Mouse (Mus musculus): ENCODE data around the gene Fut2.

The Fut2 gene

DNA sequence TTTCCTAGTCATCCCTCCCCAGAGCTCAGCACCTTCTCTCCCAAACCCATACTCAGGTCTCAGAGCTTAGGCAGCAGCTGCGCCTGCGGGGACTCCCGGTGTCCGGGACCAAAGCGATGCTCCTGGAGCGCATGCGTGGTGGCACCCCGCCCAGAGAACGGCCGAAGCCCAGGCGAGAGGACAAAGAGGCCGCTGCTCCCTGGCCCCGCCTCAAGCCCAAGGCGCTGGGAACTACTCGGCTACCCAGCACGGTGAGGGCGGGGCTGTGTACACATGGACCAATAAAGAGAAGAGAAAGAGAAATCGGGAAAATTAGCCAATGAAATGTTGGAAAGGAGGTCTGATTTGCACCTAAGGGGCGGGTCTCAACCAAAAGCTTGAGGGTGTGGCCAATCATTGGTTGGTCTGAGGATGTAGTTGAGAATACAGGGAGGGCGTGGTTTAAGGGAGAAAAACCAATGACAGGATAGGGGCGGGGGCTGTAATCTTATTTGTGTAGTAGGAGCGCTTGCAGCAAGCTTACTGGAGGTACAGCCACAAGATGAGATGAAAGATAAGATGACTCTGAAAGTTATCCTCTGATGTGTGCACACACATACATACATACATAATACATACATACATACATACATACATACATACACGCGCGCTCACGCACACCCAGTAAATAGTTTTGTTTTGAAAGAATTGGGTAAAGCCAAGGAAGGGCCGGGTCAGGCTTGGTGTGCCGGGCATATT, 22.6 kb downstream of the Fut2 start:
- in situ Hi-C loops (cut with MboI; ENCODE audit: low pct_unique_long_range_greater_than_20kb in 1 of 2, low sequenced_read_pairs in 2 of 2, unreplicated experiment in 1 of 2): no loop called here

DNA sequence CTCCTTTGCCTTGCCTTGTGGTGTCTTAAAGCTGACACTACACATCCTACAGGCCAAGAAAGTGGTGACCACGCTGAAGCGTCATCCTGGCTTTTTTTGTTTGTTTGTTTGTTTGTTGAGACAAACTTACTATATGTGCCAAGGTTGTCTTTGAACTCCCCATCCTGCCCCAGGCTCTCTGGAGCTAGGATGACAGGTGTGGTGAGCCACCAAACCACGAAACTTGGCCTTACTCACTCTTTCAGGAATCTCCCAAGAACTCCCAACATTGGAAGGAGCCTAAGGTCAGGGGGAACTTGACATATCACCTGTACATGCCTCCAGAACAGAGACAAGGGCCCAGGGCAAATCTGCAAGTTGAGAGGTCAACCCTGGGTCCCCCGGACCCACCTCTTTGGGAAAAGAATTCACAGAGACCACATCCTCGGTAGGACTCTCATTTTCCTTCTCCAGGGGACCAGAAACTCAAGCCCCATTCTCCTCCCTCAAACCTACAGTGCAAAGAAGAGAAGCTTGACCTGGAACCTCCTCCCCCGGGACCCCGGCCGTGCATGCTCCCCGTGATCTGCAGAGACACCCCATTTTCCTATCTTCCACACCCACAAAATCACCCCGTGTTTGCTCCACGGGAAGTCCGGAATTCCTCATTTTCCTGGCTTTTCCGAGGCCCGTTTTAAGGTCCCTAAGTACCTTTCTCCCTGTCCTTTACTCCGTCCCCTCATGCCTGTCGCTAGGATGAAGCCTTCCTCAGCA, 23.5 kb downstream of the Fut2 start:
- in situ Hi-C loops (cut with MboI; ENCODE audit: low pct_unique_long_range_greater_than_20kb in 1 of 2, low sequenced_read_pairs in 2 of 2, unreplicated experiment in 1 of 2): no loop called here

DNA sequence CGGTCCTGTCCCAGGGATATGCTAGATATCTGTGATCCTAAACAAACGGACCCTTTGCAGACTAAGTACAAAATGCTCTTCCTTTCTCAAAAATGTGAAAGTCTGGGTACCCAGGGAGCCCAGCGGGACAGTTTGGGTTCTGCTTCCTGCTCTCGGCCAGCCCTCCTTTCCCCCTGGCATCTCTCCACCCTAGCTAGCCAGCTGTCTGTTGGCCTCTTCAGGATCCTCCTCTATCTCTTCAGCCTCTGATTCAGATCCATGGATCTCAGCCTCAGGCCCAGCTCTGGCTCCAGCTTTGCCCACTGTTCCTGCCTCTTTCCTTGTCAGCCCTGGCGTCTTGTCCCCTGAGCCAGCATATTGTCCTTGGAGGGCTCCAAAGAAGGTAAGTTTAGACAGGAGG, 24.1 kb downstream of the Fut2 start:
- in situ Hi-C loops (cut with MboI; ENCODE audit: low pct_unique_long_range_greater_than_20kb in 1 of 2, low sequenced_read_pairs in 2 of 2, unreplicated experiment in 1 of 2): no loop called here

DNA sequence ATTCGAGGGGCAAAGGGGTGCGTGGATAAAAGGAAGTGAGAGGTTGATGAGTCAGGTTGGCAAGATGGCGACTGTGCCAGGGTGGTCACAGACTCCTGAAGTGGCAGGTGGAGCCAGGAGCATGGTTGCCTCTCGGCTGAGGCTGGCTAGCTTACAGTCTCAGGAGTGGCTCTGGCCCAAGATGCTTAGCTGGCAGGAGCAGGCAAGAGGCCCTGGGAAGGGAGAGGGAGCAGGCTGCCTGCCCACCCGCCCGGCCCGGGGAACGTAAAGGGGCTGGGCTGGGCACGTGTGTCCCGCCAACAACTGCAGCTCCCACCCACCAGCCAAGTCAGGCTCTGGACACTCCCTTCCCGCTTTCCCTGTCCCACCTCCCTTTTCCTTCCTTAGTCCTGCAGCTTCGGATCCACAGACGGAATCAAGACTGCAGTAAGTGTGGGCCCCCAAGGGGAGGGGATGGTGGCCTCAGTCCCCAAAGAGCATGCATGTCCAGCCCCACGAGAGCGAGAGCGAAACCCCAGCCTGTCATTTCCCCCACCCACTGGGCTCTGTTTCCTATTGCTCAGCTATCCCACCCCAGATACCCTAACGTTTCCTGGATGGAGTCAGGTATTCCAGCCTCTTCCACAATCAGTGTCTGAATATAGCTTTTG, 24.7 kb downstream of the Fut2 start:
- in situ Hi-C loops (cut with MboI; ENCODE audit: low pct_unique_long_range_greater_than_20kb in 1 of 2, low sequenced_read_pairs in 2 of 2, unreplicated experiment in 1 of 2): no loop called here

DNA sequence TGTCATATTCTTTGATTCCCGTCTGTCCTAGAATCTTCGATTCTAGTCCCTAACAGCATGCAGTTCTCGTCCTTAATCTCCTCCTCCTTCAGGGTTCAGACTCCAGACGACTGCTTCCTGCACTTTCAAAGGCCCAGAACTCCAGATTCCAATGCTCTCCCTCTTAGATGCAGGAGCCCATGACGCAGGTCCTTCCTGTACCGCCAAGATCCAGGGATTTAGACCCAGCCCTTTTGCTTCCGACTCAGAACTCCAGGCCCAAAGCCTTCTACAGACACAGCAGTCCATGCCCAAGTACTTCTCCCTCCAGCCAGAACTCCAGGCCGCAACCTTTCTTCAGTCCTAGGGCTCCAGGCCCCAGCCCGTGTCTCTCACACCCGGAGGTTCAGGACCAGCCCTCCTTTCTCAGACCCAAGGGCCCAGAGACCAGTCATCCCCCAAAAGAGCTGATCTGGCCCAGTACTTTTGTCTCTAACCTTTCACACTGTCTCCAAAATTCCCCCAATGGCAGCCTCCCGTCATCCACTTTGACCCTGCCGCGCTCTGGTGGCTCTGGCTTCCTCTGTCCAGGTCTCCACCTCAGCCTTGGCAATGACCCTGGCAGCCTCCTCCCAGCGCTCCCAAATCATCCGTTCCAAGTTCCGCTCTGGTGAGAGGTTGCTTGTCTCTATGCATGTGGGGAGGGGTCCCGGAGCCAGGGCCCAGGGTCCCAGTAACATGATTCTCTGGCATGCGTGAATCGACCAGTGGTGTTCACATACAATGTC, 25.8 kb downstream of the Fut2 start:
- in situ Hi-C loops (cut with MboI; ENCODE audit: low pct_unique_long_range_greater_than_20kb in 1 of 2, low sequenced_read_pairs in 2 of 2, unreplicated experiment in 1 of 2): no loop called here

DNA sequence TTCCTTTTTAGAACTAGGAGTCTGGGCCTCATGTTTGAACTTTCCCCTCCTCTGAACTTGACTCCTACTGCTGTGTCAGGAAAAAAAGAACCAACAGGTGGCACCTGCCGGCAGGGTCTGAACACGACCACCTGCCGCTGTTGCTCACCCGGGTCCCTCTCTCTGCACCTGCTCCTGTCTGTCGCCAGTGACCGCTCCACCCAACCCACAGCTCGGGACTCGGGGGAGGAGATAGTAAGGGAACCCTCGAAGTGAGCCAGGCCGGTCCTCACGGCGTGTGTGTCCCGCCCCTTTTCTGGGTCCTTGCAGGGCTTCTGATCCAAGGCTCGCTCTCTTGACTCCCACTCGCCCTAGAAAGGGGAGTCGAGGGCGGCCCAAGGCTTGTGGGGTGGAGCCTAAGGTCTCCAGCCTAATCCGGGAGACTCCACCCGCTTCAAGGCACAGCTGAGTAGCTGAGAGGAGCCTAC, 26.6 kb downstream of the Fut2 start, which contains the start of gene Mamstr:
Gene Mamstr, plus strand, starts transcription at position 417 of the 467 bp plus-strand sequence.
- in situ Hi-C loops (cut with MboI; ENCODE audit: low pct_unique_long_range_greater_than_20kb in 1 of 2, low sequenced_read_pairs in 2 of 2, unreplicated experiment in 1 of 2): no loop called here

DNA sequence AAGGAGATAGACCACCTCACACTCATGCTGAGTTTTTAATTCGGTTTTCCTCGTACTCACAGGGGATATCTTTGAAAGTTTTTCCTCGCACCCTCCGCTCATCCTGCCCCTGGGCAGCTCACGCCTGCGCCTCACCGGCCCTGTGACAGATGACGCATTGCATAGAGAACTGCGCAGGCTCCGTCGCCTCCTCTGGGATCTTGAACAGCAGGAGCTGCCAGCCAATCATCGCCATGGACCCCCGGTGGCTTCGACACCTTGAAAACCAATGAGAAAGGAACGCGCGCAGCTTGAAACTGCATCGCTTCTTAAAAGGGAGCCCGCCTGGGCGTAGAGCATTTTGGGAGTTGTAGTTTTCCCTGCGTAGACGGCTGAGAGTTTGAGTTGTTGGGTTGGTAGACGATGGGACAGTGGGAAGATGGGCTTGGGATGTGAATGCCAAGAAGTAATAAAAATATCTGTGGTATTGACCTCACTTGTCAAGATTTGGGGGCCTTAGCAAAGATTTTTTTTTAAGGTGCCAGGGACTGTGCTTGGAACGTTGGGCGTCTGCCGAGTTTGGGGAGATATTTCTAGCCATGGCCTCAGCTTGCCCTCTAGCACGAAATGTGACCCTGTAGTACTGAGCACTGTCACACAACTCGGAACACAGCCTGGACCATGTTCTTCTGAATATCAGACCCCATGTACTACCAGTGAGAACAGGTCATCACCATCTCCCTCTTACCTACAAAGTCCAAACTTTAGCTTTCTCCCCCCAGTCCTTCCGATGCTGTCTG, 27.4 kb downstream of the Fut2 start:
- in situ Hi-C loops (cut with MboI; ENCODE audit: low pct_unique_long_range_greater_than_20kb in 1 of 2, low sequenced_read_pairs in 2 of 2, unreplicated experiment in 1 of 2): no loop called here

DNA sequence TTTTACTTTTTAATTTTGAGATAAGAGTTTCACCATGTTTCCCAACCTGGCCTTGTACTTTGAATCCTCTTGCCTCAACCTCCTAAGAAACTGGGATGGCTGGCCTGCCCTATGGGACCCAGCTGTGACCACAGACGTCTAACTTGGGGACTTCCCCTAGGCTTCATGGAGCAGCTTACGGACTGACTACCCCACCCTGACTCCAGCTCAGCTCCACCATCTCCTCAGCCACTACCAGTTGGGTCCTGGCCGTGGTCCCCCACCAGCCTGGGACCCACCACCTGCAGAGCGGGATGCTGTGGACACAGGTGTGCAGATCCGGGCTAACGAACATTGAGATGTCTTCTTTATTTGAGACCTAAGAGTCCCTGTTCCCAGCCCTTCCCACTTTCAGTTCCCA, 28.5 kb downstream of the Fut2 start:
- in situ Hi-C loops (cut with MboI; ENCODE audit: low pct_unique_long_range_greater_than_20kb in 1 of 2, low sequenced_read_pairs in 2 of 2, unreplicated experiment in 1 of 2): no loop called here

DNA sequence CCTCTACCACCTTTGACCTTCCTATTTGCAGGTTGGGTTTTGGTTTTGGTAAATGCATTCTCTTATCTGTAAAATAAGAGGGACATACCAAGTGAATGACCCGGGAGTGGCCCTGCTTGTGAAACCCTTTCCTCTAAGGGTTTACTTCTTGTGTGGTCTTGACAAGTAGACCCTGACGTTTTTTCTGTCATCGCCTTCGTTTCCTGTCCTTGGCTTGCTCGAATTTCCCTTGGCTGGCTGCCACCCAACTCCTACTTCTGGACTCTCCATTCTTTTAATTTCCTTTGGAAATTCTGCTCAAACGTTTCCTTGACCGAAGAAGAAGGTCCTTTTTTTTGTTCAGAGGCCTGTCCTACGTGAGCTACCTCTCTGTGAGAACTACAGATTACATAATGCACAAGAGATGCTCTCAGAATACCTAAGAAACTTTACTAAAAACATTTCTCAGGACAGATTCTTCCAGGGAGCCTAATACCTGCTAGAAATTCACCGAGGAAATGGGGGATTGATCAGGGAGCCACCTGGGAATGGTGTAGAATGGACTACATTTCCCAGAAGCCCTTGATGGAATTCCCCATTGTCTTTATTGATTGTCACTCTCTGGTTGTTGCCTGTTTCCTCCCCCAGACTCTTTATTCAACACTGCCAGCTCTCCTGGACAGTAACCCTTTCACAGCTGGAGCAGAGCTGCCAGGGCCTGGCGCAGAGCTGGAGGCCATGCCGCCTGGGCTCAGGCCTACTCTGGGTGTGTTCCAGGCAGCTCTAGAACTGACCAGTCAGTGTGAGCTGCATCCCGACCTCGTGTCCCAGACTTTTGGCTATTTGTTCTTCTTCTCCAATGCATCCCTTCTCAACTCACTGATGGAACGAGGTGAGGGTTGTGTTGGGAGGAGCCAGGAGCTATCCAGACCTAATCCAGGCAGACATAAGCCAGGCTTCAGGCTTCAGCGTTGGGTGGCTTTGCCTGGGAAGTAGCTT, 30.2 kb downstream of the Fut2 start:
- in situ Hi-C loops (cut with MboI; ENCODE audit: low pct_unique_long_range_greater_than_20kb in 1 of 2, low sequenced_read_pairs in 2 of 2, unreplicated experiment in 1 of 2): no loop called here

DNA sequence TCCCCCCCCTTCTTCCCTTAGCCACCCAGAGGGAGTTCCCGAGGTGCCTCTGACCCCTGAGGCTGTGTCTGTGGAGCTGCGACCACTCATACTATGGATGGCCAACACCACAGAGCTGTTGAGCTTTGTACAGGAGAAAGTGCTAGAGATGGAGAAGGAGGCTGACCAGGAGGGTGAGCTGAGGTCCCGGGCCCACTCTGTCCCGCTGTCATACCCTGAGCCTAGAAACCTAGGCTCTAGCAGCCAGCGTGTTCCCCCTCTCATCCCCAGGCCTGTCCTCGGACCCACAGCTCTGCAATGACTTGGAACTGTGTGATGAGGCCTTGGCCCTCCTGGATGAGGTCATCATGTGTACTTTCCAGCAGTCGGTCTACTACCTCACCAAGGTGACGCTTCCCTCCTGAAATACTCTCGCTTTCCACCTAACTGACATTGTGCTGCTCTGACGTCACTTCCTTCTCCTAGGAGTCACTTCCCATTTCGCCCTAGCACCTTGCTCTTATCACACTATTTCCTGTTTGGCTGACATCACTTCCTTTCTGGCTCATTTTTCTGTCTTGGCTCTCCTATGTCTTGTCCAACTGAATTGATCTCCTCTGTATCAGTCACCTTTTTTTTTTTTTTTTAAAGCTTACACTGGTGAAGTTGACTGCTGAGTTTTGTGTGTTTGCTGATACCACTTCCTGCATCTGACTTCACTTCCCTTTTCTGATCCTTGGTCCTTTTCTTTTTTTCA, 31.1 kb downstream of the Fut2 start:
- in situ Hi-C loops (cut with MboI; ENCODE audit: low pct_unique_long_range_greater_than_20kb in 1 of 2, low sequenced_read_pairs in 2 of 2, unreplicated experiment in 1 of 2): loop anchor here in 1 of 2 experiments (5.0 kb wide), 1 partner anchor 37 kb away; no protein-coding TSS in a partner anchor

DNA sequence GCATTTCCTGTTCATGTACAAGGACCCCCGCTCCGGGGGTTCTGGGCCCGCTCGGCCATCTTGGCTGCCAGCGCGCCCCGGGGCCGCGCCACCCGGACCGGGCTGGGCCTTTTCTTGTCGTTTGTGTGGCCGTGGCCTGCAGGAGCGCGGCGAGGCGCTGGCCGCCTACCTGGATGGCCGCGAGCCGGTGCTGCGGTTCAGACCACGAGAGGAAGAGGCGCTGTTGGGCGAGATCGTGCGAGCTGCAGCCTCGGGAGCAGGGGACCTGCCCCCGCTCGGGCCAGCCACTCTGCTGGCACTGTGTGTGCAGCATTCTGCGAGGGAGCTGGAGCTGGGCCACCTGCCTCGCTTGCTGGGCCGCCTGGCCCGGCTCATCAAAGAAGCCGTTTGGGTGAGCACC, 33.7 kb downstream of the Fut2 start:
- in situ Hi-C loops (cut with MboI; ENCODE audit: low pct_unique_long_range_greater_than_20kb in 1 of 2, low sequenced_read_pairs in 2 of 2, unreplicated experiment in 1 of 2): loop anchor here in 1 of 2 experiments (5.0 kb wide), 1 partner anchor 40 kb away; no protein-coding TSS in a partner anchor

DNA sequence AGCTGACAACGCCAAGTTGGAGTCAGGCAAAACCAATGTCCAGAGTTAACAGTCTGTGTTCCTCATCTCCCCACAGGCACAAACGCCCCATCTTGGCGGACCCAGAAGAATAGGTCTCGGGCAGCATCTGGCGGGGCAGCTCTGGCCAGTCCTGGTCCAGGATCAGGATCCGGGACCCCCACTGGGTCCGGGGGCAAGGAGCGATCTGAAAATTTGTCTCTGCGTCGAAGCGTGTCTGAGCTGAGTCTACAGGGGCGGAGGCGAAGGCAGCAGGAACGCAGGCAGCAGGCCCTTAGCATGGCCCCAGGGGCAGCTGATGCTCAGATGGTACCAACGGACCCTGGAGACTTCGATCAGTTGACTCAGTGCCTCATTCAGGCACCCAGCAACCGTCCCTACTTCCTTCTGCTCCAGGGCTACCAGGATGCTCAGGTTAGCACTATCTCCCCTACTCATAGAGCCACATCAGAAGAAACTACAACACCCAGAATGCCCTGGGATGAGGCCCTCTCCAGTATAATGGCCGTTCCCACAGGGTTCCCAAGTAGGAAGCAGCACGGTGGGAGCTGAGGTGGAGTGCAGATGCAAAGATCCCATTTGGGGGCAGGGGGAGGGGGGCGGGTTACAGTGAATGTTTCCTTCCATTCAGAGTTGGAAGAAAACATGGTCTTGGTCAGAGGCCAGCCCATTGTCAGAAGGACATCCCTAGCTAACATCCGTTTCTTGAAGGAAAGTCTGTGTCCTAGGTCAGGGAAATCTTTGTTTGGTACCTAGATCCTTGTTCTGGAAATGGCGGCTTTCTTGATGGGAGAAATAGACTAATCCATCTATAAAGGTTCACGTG, 35.9 kb downstream of the Fut2 start:
- in situ Hi-C loops (cut with MboI; ENCODE audit: low pct_unique_long_range_greater_than_20kb in 1 of 2, low sequenced_read_pairs in 2 of 2, unreplicated experiment in 1 of 2): loop anchor here in 1 of 2 experiments (5.0 kb wide), 1 partner anchor 42 kb away; no protein-coding TSS in a partner anchor

DNA sequence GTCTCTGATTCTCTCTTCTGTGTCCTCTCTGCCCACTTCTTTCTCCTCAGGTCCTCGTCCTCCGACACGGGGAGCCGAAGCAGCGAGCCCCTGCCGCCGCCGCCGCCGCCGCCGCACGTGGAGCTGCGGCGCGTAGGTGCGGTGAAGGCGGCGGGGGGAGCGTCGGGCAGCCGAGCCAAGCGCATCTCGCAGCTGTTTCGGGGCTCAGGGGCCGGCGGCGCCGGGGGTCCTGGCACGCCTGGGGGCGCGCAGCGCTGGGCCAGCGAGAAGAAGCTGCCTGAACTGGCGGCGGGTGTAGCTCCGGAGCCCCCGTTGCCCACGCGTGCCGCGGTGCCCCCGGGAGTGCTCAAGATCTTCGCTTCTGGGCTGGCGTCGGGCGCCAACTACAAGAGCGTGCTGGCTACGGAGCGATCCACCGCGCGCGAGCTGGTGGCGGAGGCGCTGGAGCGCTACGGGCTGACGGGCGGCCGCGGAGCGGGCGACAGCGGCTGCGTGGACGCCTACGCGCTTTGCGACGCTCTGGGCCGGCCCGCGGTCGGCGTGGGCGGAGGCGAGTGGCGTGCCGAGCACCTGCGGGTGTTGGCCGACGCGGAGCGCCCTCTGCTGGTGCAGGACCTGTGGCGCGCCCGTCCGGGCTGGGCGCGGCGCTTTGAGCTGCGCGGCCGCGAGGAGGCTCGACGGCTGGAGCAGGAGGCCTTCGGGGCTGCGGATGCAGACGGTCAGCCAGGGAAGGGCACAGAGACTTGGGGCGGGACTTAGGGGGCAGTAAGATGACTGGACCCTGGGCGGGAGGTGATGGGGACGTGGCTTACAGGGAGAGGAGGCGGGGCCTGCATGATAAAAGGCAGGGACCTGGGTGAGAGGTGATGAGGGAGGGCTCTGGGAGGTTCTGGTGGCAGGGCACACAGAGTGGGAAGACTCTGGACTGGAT, 37.6 kb downstream of the Fut2 start:
- in situ Hi-C loops (cut with MboI; ENCODE audit: low pct_unique_long_range_greater_than_20kb in 1 of 2, low sequenced_read_pairs in 2 of 2, unreplicated experiment in 1 of 2): no loop called here

DNA sequence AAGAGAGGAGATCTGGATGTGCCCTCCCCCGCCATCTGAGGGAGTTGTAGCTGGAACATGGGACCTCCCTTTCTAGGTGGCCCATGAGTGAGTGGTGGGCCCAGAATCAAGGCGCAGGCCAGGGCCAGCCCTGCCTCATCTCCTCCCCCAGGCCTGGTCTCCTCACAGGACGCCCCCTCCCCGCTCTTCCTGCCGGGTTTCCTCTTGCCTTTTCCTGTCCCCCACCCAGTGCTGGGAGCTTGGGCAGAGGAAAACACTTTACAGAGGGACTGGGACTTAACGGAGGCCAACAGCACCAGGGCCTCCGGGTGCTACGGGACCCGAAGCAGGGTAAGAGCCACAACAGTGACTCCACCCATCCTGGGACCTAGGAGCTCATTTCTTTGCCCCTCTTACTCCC, 38.9 kb downstream of the Fut2 start, which contains the start of gene Rasip1:
Gene Rasip1, plus strand, starts transcription at position 228 of the 400 bp plus-strand sequence.
- in situ Hi-C loops (cut with MboI; ENCODE audit: low pct_unique_long_range_greater_than_20kb in 1 of 2, low sequenced_read_pairs in 2 of 2, unreplicated experiment in 1 of 2): no loop called here

Data from mouse embryonic stem cell (cell line).